Mouse (Mus musculus) common myeloid progenitor, adult 5-6 weeks (primary cell): ENCODE results near the gene Bsn. TPM values are rescaled to one million over a fixed set of nuclear protein-coding genes. Genes with fewer than 3 reads are reported as not detected.
"Not testable (repeated sequence)": the region's sequence is repeated elsewhere in the genome, so short reads cannot be mapped to it uniquely, and the experiment has no call there.

Source experiments
- ATAC-seq: replicated peaks from 2 replicates; pipeline ENCODE4 v1.8.0; 2016; ENCODE audit warnings: low read depth, mild to moderate bottlenecking, moderate TSS enrichment, inconsistent platforms; ENCODE audit not compliant: poor library complexity, severe bottlenecking
- total RNA-seq: library from RNA; stranded (forward); fragments of 200-1000, 187-1606 nt; gene quantifications from 2 replicates; pipeline ENCODE4 v1.2.3, GENCODE M21; 2017

The Bsn gene
- total RNA-seq, 1 experiment from 2014 or later: 4.0 TPM

DNA sequence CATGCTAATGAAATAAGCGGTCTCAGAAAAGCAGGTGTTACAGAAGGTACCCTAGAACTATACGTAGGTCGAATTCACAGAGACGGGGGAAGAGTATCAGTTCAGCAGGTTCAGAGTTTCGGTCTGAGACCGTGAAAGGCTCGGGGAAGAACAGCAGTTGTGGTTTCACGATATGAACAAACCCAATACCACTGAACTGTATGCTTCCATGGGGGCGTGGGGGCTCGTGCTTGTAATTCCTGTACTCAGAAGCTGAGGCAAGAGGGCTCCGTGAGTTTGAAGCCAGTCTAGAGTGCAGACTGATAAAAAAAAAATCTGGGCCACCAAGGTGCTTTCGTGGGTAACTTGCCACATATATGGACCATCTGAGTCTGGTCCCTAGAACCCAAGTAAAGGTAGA, 35.4 kb downstream of the Bsn start:
- no peak for ATAC-seq

DNA sequence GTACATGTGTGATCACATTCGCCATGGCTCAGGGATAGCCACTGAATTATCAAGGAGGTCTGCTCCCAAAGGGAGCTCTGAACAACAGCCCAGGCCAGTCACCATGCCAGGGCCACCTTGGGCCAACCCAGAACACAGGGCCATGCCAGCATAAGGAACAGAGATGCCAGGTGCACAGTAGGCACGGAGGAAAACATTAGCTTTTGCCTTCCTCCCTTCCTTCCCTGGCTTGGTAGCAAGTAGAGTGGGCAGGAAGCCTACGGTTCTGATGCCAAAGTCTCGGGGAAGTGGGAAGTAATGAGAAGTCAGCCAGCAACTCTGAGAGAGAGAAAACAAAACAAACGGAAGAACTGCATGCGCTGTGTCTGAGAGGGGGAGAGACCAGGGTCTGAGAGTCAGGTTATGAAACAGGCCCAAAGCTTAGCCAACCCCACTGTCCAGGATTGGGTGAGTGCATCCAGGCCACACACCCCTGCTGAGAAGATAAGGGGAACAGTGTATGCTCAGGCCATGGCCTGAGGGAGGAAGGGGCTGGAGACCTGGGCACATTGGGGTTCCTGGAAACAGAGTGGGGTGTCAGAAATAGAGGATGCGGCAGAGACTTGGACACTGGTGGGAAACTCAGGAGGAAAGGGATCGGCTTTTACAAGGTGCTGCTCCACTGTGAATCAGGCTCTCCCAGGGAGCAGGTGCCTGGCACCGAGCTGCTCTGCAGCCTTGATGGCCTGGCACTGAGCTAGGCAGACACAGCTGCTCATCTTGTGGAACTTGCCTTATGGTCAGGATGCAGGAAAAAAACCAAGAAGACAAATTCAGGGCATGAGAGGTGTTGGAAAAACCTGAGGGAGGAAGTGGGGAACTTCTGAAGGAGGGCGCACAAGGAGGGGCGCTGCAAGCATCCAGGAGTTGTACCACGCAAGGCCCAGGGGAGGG, 36.4 kb downstream of the Bsn start:
- ATAC-seq: peak; percentile 51; the same call in 1 of the 2 replicates

DNA sequence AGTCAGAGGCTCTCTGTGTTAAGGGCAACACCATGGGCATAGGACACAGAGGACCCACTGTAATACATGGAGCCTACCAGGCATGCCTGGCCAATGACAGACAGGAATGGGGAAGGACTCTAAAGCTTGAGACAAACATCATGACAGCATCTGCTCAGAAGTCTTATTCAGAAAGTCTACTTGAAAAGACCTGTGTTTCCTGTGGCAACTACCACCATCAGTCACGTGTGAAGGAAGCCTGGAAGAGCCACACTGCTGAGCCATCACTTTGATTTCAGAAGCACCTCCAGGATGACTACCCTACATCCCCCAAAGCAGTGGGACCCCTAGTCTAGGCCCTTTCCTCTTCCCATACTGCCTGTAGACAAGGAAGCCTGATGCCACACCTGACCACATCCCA, 39.7 kb downstream of the Bsn start:
- ATAC-seq: no peak

- ATAC-seq: no peak
These were observed 40.4 kb downstream of the Bsn start for GRCm38 (mm10) chr9:108149817-108150216.

- ATAC-seq: no peak
These were observed 42.6 kb downstream of the Bsn start for GRCm38 (mm10) chr9:108147606-108148005.

DNA sequence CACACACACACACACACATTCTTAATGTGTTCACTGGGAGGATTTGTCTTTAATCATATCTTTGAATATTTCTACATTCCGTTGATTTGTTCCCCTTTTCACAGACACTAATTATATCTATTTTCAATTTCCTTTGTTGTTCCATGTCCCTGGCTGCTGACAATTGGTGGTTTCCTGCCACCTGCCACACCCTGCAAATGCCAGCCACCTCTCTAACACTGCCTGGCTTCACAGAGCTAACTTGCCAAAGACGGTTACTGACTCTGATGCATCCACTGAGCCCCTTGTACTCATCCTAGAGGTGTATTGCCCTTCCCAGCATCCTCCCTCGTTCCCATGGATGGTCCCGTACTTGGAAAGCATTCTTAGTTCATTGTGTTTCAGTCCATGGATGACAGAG, 43.7 kb downstream of the Bsn start:
- ATAC-seq: peak; percentile 84

- ATAC-seq: 0 out of 2 replicates have a peak, but pooled peaks have one; percentile 37
These were observed 44.4 kb downstream of the Bsn start for GRCm38 (mm10) chr9:108145740-108146139.

GRCm38 (mm10) chr9:108144371-108145270, 45.6 kb downstream of the Bsn start:
- no peak for ATAC-seq

GRCm38 (mm10) chr9:108143470-108143869, 46.7 kb downstream of the Bsn start:
- ATAC-seq: no peak

- ATAC-seq: no peak
These were observed 48.8 kb downstream of the Bsn start for GRCm38 (mm10) chr9:108141387-108141786.

DNA sequence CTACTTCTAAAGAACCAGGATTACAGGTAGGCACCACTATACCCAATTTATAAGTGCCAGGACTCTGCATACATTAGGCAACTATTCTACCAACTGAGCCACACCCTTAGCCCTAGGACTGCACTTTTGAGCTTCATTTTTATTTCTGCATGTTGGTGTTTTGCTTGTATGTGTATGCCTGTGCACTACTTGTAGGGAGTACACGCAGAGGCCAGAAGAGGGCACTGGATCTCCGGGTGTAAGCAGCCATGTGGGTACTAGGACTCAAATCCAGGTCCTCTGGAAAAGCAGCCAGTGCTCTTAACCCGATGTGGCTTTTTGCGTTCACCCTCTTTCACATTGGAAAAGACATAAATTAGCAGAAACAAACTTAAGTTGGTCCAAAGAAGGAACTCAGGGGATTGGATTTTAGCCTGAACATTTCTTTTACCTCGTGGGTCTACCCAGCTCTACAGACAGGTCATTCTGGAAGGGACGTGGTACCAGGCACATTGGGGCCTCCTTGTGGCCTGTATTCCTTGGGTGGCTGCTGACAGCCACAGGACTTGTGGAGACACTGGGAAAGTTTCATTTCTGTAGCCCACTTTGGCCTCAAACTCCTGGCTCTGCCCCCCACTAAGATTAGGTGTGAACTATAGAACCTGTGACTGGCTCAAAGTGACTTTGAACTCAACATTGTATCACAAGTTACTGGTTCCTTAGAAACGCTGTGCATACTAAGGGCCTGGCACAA, 50.1 kb downstream of the Bsn start:
- ATAC-seq: no peak

- no peak for ATAC-seq
These were observed 50.8 kb downstream of the Bsn start for GRCm38 (mm10) chr9:108139169-108139962.

DNA sequence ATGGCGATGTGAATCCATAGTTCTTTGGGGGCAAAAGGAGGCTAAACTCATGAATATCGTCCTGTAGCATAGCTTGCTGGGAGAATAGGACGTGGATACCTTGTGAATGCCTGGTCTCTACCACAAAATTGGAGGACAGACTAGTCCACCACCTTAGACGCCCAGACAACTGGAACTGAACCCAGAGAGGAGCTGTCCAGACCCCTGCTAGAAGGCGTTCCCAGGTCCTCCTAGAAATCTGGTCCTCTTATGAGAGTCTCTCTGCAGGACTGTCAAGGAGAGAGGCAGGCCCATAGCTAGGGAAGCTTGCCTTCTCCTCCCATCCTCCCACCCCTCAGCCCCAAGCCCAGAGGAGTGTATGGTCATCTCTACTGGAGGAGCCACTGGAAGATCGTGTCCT, 52.1 kb downstream of the Bsn start:
- ATAC-seq: no peak

- no peak for ATAC-seq
These were observed 52.7 kb downstream of the Bsn start for GRCm38 (mm10) chr9:108137523-108137922.

DNA sequence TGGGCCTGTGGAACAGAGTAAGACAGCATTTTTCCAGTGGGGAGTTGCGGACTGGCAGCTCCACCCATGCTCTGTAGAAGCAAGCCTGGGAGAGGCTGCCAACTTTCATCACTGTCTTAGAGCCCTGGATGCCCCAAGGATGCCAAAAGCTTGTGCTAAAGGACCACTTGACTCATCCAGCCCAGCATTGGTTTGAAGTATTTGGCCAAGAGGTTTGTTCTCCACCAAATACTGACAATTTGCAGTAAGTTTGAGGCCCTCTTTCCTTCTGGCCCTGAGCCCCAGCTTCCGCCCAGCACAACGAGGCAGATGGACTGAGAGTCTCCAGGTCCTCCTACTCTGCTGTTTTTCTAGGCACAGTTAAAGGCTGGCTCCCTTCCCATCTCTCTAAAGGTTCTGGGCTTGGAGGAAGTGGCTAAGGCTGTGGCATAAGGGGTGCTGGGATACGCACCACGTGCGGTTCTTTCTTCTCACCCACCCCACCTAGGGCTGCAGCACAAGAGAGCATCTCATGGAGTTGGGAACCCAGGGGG, 53.2 kb downstream of the Bsn start:
- ATAC-seq: peak; percentile 48; the same call in 1 of the 2 replicates

DNA sequence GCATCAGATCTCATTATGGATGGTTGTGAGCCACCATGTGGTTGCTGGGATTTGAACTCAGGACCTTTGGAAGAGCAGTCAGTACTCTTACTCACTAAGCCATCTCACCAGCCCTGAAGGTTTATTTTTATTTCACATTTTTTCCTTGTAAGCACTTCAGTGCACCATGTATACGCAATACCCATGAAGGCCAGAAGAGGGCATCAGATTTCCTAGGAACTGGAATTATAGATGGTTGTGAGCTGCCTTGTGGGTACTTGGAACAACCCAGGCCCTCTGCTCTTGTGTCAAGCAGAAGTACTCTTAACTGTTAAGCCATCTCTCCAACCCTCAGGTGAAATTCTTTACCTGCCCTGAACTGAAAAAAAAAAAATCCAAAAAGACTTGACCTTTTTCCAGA, 54.0 kb downstream of the Bsn start:
- 0 out of 2 replicates have a peak, but pooled peaks have one; percentile 36 for ATAC-seq

- not testable (repeated sequence) for ATAC-seq
These were observed 54.5 kb downstream of the Bsn start for GRCm38 (mm10) chr9:108135679-108136078.

- no peak for ATAC-seq
These were observed 56.7 kb downstream of the Bsn start for GRCm38 (mm10) chr9:108133478-108133877.

DNA sequence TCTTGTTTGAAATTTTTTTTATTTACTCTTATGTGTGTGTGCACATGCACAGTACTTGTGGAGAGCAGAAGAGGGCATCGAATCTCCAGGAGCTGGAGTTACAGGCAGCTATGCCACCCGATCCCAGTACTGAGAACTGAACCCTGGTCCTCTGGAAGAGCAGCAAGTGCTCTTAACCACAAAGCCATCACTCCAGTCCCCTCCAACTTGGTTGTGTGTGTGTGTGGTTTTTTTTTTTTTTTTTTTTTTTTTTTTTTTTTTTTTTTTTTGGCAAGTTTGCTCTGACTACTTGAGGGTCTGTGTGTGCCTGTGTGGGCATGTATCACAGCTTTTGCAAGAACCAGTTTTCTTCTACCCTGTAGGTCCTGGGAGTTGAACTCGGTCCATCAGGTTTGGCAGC, 57.8 kb downstream of the Bsn start:
- ATAC-seq: no peak
